Mouse (Mus musculus) CH12.LX (cell line): ENCODE measurements around the gene Wdfy3. TPM values are rescaled to one million over a fixed set of nuclear protein-coding genes. Genes with fewer than 3 reads are reported as not detected.

Source experiments
- DNase-seq: peaks from one replicate; pipeline ENCODE4 v3.0.0-alpha.2; 2013; ENCODE audit errors: extremely low read depth
- H3K27ac ChIP-seq: 2 replicates; pipeline ENCODE4 v1.5.1; 2012; ENCODE audit warnings: low read depth, mild to moderate bottlenecking, control low read depth, moderate library complexity; ENCODE audit not compliant: insufficient read depth
- H3K27me3 ChIP-seq: replicated peaks from 2 replicates; pipeline ENCODE3; 2012; ENCODE audit warnings: inconsistent platforms
- H3K36me3 ChIP-seq, 2 experiments: replicated peaks in 1 of 2; 2 replicates each; pipeline versions ENCODE3 to v1.6.1; 2012; ENCODE audit warnings: inconsistent platforms in 1 of 2, low read length in 1 of 2, mild to moderate bottlenecking in 1 of 2, mixed read lengths in 1 of 2, moderate library complexity in 1 of 2; ENCODE audit not compliant: control insufficient read depth in 1 of 2, insufficient read depth in 1 of 2
- H3K4me1 ChIP-seq, 2 experiments: 2 replicates each; pipeline ENCODE4 v1.6.1; 2012; ENCODE audit warnings: inconsistent platforms in 1 of 2, moderate library complexity in 1 of 2; ENCODE audit not compliant: insufficient read depth in 2 of 2, control insufficient read depth in 1 of 2
- H3K4me2 ChIP-seq: 2 replicates; pipeline ENCODE4 v1.6.1; 2012; ENCODE audit warnings: low read depth, mild to moderate bottlenecking, control low read depth; ENCODE audit not compliant: poor library complexity, insufficient read depth, severe bottlenecking
- H3K4me3 ChIP-seq, 3 experiments: fragments of 150-350 bp in 1 of 3; sonication (generic) in 1 of 3; replicated peaks in 1 of 3; 2 replicates each; pipeline versions ENCODE3 to v1.5.1; 2011 to 2012; ENCODE audit warnings: low read depth in 2 of 3, low read length in 2 of 3, mild to moderate bottlenecking in 2 of 3, moderate library complexity in 2 of 3, control low read depth in 1 of 3, improper control_type of control experiment in 1 of 3, inconsistent platforms in 1 of 3, mixed read lengths in 1 of 3; ENCODE audit not compliant: poor library complexity in 1 of 3
- H3K79me2 ChIP-seq: replicated peaks from 2 replicates; pipeline ENCODE4 v1.6.1; 2012; ENCODE audit warnings: mild to moderate bottlenecking, moderate library complexity; ENCODE audit not compliant: control insufficient read depth, poor library complexity, insufficient read depth, severe bottlenecking; ENCODE audit errors: extremely low read depth
- H3K9ac ChIP-seq: 2 replicates; pipeline ENCODE4 v1.6.1; 2012; ENCODE audit warnings: low read depth, mild to moderate bottlenecking, control low read depth, moderate library complexity; ENCODE audit not compliant: insufficient read depth
- H3K9me3 ChIP-seq: replicated peaks from 2 replicates; pipeline ENCODE3; 2012; ENCODE audit warnings: low read length, inconsistent platforms, mixed read lengths
- CHD2 ChIP-seq: IDR thresholded peaks from 2 replicates; pipeline ENCODE4 v1.6.1; 2011; ENCODE audit warnings: low read length, improper control_type of control experiment
- E2F4 ChIP-seq: IDR thresholded peaks from 2 replicates; pipeline ENCODE4 v1.6.1; 2011; ENCODE audit warnings: low read depth, low read length, improper control_type of control experiment; ENCODE audit not compliant: insufficient replicate concordance
- ELF1 ChIP-seq: IDR thresholded peaks from 2 replicates; pipeline ENCODE4 v1.6.1; 2014; ENCODE audit warnings: low read depth, mild to moderate bottlenecking, inconsistent platforms, low read length, improper control_type of control experiment
- EP300 ChIP-seq: IDR thresholded peaks from 2 replicates; pipeline ENCODE4 v1.6.1; 2011; ENCODE audit warnings: low read length, improper control_type of control experiment
- ETS1 ChIP-seq: conservative IDR thresholded peaks from 2 replicates; pipeline ENCODE4 v1.6.1; 2012; ENCODE audit warnings: low read depth, mild to moderate bottlenecking, inconsistent platforms, low read length, improper control_type of control experiment, moderate library complexity
- HCFC1 ChIP-seq: IDR thresholded peaks from 2 replicates; pipeline ENCODE4 v1.6.1; 2012; ENCODE audit warnings: low read depth, mild to moderate bottlenecking, inconsistent platforms, low read length, improper control_type of control experiment
- IRF4 ChIP-seq: IDR thresholded peaks from 2 replicates; pipeline ENCODE4 v1.6.1; 2014; ENCODE audit warnings: low read depth, mild to moderate bottlenecking, inconsistent platforms, low read length, improper control_type of control experiment
- MAFK ChIP-seq: IDR thresholded peaks from 2 replicates; pipeline ENCODE4 v1.6.1; 2011; ENCODE audit warnings: low read length, improper control_type of control experiment; ENCODE audit not compliant: insufficient replicate concordance
- MAZ ChIP-seq: IDR thresholded peaks from 2 replicates; pipeline ENCODE4 v1.6.1; 2012; ENCODE audit warnings: low read depth, mild to moderate bottlenecking, inconsistent platforms, low read length, improper control_type of control experiment, moderate library complexity
- MEF2A ChIP-seq: IDR thresholded peaks from 2 replicates; pipeline ENCODE4 v1.6.1; 2014; ENCODE audit warnings: low read depth, mild to moderate bottlenecking, inconsistent platforms, low read length, improper control_type of control experiment, borderline replicate concordance
- MXI1 ChIP-seq: IDR thresholded peaks from 2 replicates; pipeline ENCODE4 v1.6.1; 2011; ENCODE audit warnings: mild to moderate bottlenecking, low read depth, low read length, improper control_type of control experiment
- PAX5 ChIP-seq: IDR thresholded peaks from 2 replicates; pipeline ENCODE4 v1.6.1; 2012; ENCODE audit warnings: low read length, inconsistent platforms, mixed read lengths
- POLR2A ChIP-seq: IDR thresholded peaks from 2 replicates; pipeline ENCODE4 v1.6.1; 2011; ENCODE audit warnings: low read depth, mild to moderate bottlenecking, improper control_type of control experiment, low read length
- POLR2AphosphoS2 ChIP-seq: IDR thresholded peaks from 2 replicates; pipeline ENCODE4 v1.6.1; 2011; ENCODE audit warnings: low read depth, low read length, improper control_type of control experiment
- RCOR1 ChIP-seq: conservative IDR thresholded peaks from 2 replicates; pipeline ENCODE4 v1.6.1; 2012; ENCODE audit warnings: low read depth, mild to moderate bottlenecking, inconsistent platforms, low read length, improper control_type of control experiment
- SMC3 ChIP-seq: IDR thresholded peaks from 2 replicates; pipeline ENCODE4 v1.6.1; 2011; ENCODE audit warnings: low read depth, low read length, improper control_type of control experiment
- TBP ChIP-seq: conservative IDR thresholded peaks from 2 replicates; pipeline ENCODE4 v1.6.1; 2011; ENCODE audit warnings: low read depth, low read length, improper control_type of control experiment
- TCF12 ChIP-seq: IDR thresholded peaks from 2 replicates; pipeline ENCODE4 v1.6.1; 2014; ENCODE audit warnings: low read depth, mild to moderate bottlenecking, inconsistent platforms, low read length, improper control_type of control experiment
- UBTF ChIP-seq: IDR thresholded peaks from 2 replicates; pipeline ENCODE4 v1.6.1; 2012; ENCODE audit warnings: low read depth, mild to moderate bottlenecking, inconsistent platforms, low read length, improper control_type of control experiment, moderate library complexity
- USF1 ChIP-seq: IDR thresholded peaks from 2 replicates; pipeline ENCODE4 v1.6.1; 2014; ENCODE audit warnings: low read depth, mild to moderate bottlenecking, inconsistent platforms, low read length, improper control_type of control experiment
- USF2 ChIP-seq: conservative IDR thresholded peaks from 2 replicates; pipeline ENCODE4 v1.6.1; 2011; ENCODE audit warnings: low read depth, low read length, improper control_type of control experiment
- ZC3H11A ChIP-seq: IDR thresholded peaks from 2 replicates; pipeline ENCODE4 v1.6.1; 2012; ENCODE audit warnings: low read depth, mild to moderate bottlenecking, inconsistent platforms, low read length, improper control_type of control experiment
- dilution Hi-C: fragments of 300-500 bp; cut with MboI; formaldehyde crosslinking; loops from 2 replicates; pipeline ENCODE4 v1.14.3; 2020; ENCODE audit warnings: low sequenced_read_pairs; ENCODE audit not compliant: extremely low pct_unique_long_range_greater_than_20kb, extremely low pct_ligation_motif_present
- in situ Hi-C: fragments of 300-500 bp; cut with MboI; formaldehyde crosslinking; loops from 3 replicates; pipeline ENCODE4 v1.14.3; 2019; ENCODE audit warnings: low sequenced_read_pairs, low pct_ligation_motif_present, low pct_unique_long_range_greater_than_20kb, mixed read lengths
- polyA plus RNA-seq: library from polyadenylated mRNA; unstranded; fragments of >175 nt; gene quantifications from 2 replicates; pipeline ENCODE4 v1.2.1, GENCODE M21; 2012; ENCODE audit warnings: low read depth; ENCODE audit not compliant: insufficient read length
- total RNA-seq, 2 experiments: library from RNA; depleted of rRNA; stranded (reverse); fragments of 300-350 nt in 1 of 2; fragments of >200 nt in 1 of 2; gene quantifications; 2 replicates each; pipeline ENCODE4 v1.2.3; 2012 to 2014

Wdfy3 gene
- total and polyA plus RNA-seq, 3 experiments: not detected

DNA sequence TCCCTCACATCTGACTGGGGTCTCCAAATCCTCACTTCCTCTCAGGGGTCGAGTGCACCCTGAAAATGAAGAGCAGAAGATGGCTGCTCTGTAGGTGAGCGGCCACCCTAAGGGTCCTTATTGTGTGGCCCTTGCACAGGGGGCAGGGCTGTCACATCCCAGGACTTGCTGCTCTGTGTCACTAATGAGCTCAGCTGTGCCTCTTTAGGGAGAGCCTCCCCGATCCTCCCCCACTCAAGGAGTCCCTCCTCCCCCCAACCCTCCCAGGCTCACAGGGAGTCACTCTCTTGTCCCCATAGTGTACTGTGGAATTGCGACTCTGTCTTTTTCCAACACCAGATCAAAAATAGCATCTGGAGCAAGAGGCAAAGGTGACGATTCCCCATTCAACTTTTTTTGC, 75.7 kb downstream of the Wdfy3 start:
- Histone ChIP-seq H3K9me3 (peaks cover 66% of the 10 kb centered on the region), H3K4me2 (no peak overlapping the region), H3K79me2 (no peaks in the 10 kb centered on the region), H3K4me1 (no peaks in the 10 kb centered on the region), H3K9ac (no peak overlapping the region), H3K36me3 (no peaks in the 10 kb centered on the region), H3K27me3 (no peaks in the 10 kb centered on the region), H3K4me3 (no peak overlapping the region), H3K27ac (no peak overlapping the region)
- no peak for DNase-seq
- dilution Hi-C loops: no loop called here
- in situ Hi-C loops: no loop called here
- TF ChIP-seq TCF12 (no peak), ETS1 (no peak), MXI1 (no peak), MAZ (no peak), ZC3H11A (no peak), USF1 (no peak), CHD2 (no peak), POLR2A (no peak), E2F4 (no peak), USF2 (no peak), ELF1 (no peak), IRF4 (no peak), SMC3 (no peak), POLR2AphosphoS2 (no peak), MAFK (no peak), TBP (no peak), PAX5 (no peak), RCOR1 (no peak)

- TF ChIP-seq ELF1 (no peak), MXI1 (no peak), EP300 (no peak), SMC3 (no peak), MEF2A (no peak), POLR2AphosphoS2 (no peak), CHD2 (no peak), TCF12 (no peak), HCFC1 (no peak), POLR2A (no peak), RCOR1 (no peak), UBTF (no peak)
- Histone ChIP-seq H3K4me3 (no peak overlapping the region), H3K36me3 (no peaks in the 10 kb centered on the region), H3K4me2 (no peak overlapping the region), H3K9me3 (peaks cover 70% of the 10 kb centered on the region), H3K27ac (no peak overlapping the region), H3K27me3 (no peaks in the 10 kb centered on the region), H3K4me1 (no peaks in the 10 kb centered on the region), H3K9ac (no peak overlapping the region), H3K79me2 (no peaks in the 10 kb centered on the region)
- dilution Hi-C loops (no loop called here), in situ Hi-C loops (no loop called here)
- DNase-seq: no peak
These were observed 76.6 kb downstream of the Wdfy3 start for GRCm38 (mm10) chr5:101992969-101993670.
